Mouse (Mus musculus) limb, embryonic 14.5 days (tissue): Measurements from ENCODE around the gene Rad54l2. TPM values are rescaled to one million over a fixed set of nuclear protein-coding genes. Genes with fewer than 3 reads are reported as not detected.

Experiments used
- ATAC-seq: fragments of 200-750 bp; cut with Nextera tagmentation; 2 replicates; pipeline ENCODE4 v1.8.0; 2017; ENCODE audit warnings: low read depth, moderate number of reproducible peaks, moderate TSS enrichment; ENCODE audit not compliant: low FRiP score
- DNase-seq: peaks from one replicate; pipeline ENCODE4 v3.0.0-alpha.2; 2015; ENCODE audit warnings: low spot score
- H3K27ac ChIP-seq: fragments of 300-500 bp; sonication (generic); replicated peaks from 2 replicates; pipeline ENCODE4 v1.5.1; 2014; ENCODE audit warnings: low read depth, mild to moderate bottlenecking, low read length, moderate library complexity, mixed read lengths
- H3K27me3 ChIP-seq: fragments of 300-500 bp; sonication (generic); 2 replicates; pipeline ENCODE4 v1.6.1; 2014; ENCODE audit warnings: low read length, mixed read lengths; ENCODE audit not compliant: control insufficient read depth, insufficient read depth
- H3K36me3 ChIP-seq: fragments of 300-500 bp; sonication (generic); 2 replicates; pipeline ENCODE4 v1.6.1; 2014; ENCODE audit warnings: mild to moderate bottlenecking, low read length, moderate library complexity, mixed read lengths; ENCODE audit not compliant: control insufficient read depth, insufficient read depth
- H3K4me1 ChIP-seq: fragments of 300-500 bp; sonication (generic); 2 replicates; pipeline ENCODE4 v1.6.1; 2014; ENCODE audit warnings: antibody characterized with exemption, low read length, mixed read lengths; ENCODE audit not compliant: control insufficient read depth, insufficient read depth
- H3K4me2 ChIP-seq: fragments of 300-500 bp; sonication (generic); replicated peaks from 2 replicates; pipeline ENCODE4 v1.6.1; 2014; ENCODE audit warnings: low read depth, mild to moderate bottlenecking, low read length, moderate library complexity; ENCODE audit not compliant: severe bottlenecking
- H3K4me3 ChIP-seq: fragments of 300-500 bp; sonication (generic); replicated peaks from 2 replicates; pipeline ENCODE4 v1.5.1; 2014; ENCODE audit warnings: low read length
- H3K9ac ChIP-seq: fragments of 300-500 bp; sonication (generic); 2 replicates; pipeline ENCODE4 v1.6.1; 2014; ENCODE audit warnings: mild to moderate bottlenecking, low read depth, low read length, moderate library complexity; ENCODE audit not compliant: severe bottlenecking
- H3K9me3 ChIP-seq: fragments of 300-500 bp; sonication (generic); 2 replicates; pipeline ENCODE4 v1.6.1; 2016; ENCODE audit warnings: low read length; ENCODE audit not compliant: control insufficient read depth
- POLR2A ChIP-seq: fragments of 200-500 bp; IDR thresholded peaks from 2 replicates; pipeline ENCODE4 v1.8.0; 2012; ENCODE audit warnings: inconsistent platforms, mild to moderate bottlenecking, moderate library complexity, borderline replicate concordance; ENCODE audit not compliant: insufficient read depth, insufficient read length; ENCODE audit errors: extremely low read depth
- WGBS: fragments of 180-500 bp; shearing (Covaris S2); extraction: QIAGEN DNeasy Blood & Tissue Kit; methylation state at CpG from one replicate; pipeline ENCODE4 v1.1.7; 2014; 5-methylcytosine and 5-hydroxymethylcytosine counted together
- polyA plus RNA-seq, 2 experiments: library from polyadenylated mRNA; depleted of rRNA in 1 of 2; stranded (reverse) in 1 of 2; unstranded in 1 of 2; fragments of >200 nt; fragmentation: Nextera tagmentation in 1 of 2; extraction: Ambion mirVana in 1 of 2; gene quantifications; 2 replicates each; pipeline versions ENCODE4 v1.2.1 to v1.2.3; 2012 to 2014

Rad54l2 gene
- polyA plus RNA-seq, 2 experiments: 4.3 to 12.9 TPM

- DNase-seq: no peak
- TF ChIP-seq POLR2A: no peak
- H3K27ac ChIP-seq: no peak overlapping the region
- H3K4me3 ChIP-seq: no peak overlapping the region
- no peak for ATAC-seq
- no peaks in the 10 kb centered on the region for H3K9me3 ChIP-seq
- H3K4me1 ChIP-seq: no peaks in the 10 kb centered on the region
- 93% methylated on average over 2 of the region's 2 CpGs for WGBS
- peaks cover 3% of the 10 kb centered on the region; the same call in 1 of the 2 replicates for H3K36me3 ChIP-seq
- no peak overlapping the region for H3K4me2 ChIP-seq
- H3K27me3 ChIP-seq: no peaks in the 10 kb centered on the region
- no peak overlapping the region for H3K9ac ChIP-seq
Measured at GRCm38 (mm10) chr9:106738199-106738985, 50.6 kb downstream of the Rad54l2 start.

GRCm38 (mm10) chr9:106733690-106734089, 55.3 kb downstream of the Rad54l2 start:
- Histone ChIP-seq H3K4me3 (no peak overlapping the region), H3K27ac (no peak overlapping the region), H3K9ac (no peak overlapping the region), H3K9me3 (no peaks in the 10 kb centered on the region), H3K4me1 (no peaks in the 10 kb centered on the region), H3K4me2 (no peak overlapping the region), H3K36me3 (no peaks in the 10 kb centered on the region), H3K27me3 (no peaks in the 10 kb centered on the region)
- WGBS: 80% methylated on average over 2 of the region's 2 CpGs
- no peak for TF ChIP-seq POLR2A
- no peak for ATAC-seq
- no peak for DNase-seq

GRCm38 (mm10) chr9:106729416-106729815, 59.6 kb downstream of the Rad54l2 start:
- Histone ChIP-seq H3K9me3 (no peaks in the 10 kb centered on the region), H3K27me3 (no peaks in the 10 kb centered on the region), H3K4me2 (no peak overlapping the region), H3K27ac (no peak overlapping the region), H3K9ac (no peak overlapping the region), H3K4me3 (no peak overlapping the region), H3K36me3 (no peaks in the 10 kb centered on the region), H3K4me1 (no peaks in the 10 kb centered on the region)
- no peak for ATAC-seq
- no peak for TF ChIP-seq POLR2A
- no peak for DNase-seq
- 86% methylated on average over 2 of the region's 2 CpGs for WGBS

- H3K4me2 ChIP-seq: no peak overlapping the region
- no peak overlapping the region for H3K27ac ChIP-seq
- no peak overlapping the region for H3K4me3 ChIP-seq
- H3K36me3 ChIP-seq: peaks cover 7% of the 10 kb centered on the region
- H3K9me3 ChIP-seq: no peaks in the 10 kb centered on the region
- DNase-seq (no peak), ATAC-seq (no peak)
- no peaks in the 10 kb centered on the region for H3K27me3 ChIP-seq
- no peak for TF ChIP-seq POLR2A
- no peak overlapping the region for H3K9ac ChIP-seq
- H3K4me1 ChIP-seq: no peaks in the 10 kb centered on the region
- WGBS: 95% methylated on average over 1 of the region's 1 CpGs
Measured at GRCm38 (mm10) chr9:106726891-106727290, 62.1 kb downstream of the Rad54l2 start.

- Histone ChIP-seq H3K9ac (no peak overlapping the region), H3K4me2 (no peak overlapping the region), H3K4me3 (no peak overlapping the region), H3K27me3 (no peaks in the 10 kb centered on the region), H3K36me3 (peaks cover 15% of the 10 kb centered on the region), H3K9me3 (no peaks in the 10 kb centered on the region), H3K4me1 (no peaks in the 10 kb centered on the region), H3K27ac (no peak overlapping the region)
- ATAC-seq (no peak), DNase-seq (no peak)
- no peak for TF ChIP-seq POLR2A
- WGBS: 88% methylated on average over 2 of the region's 2 CpGs
Measured at GRCm38 (mm10) chr9:106725435-106725834, 63.6 kb downstream of the Rad54l2 start.
